Mouse (Mus musculus): ENCODE results near the gene Bpifa5. TPM values are rescaled to one million over a fixed set of nuclear protein-coding genes. Genes with fewer than 3 reads are reported as not detected.

The Bpifa5 gene
- polyA plus RNA-seq, 1 experiment from 2014 or later: not detected

GRCm38 (mm10) chr2:154211121-154211520, 48.7 kb downstream of the Bpifa5 start:
- Histone ChIP-seq H3K9ac (replicated peaks) (no peak overlapping the region), H3K4me1 (peaks cover 5% of the 10 kb centered on the region; the same call in 1 of the 2 replicates), H3K9me3 (replicated peaks) (no peaks in the 10 kb centered on the region), H3K4me2 (no peak overlapping the region), H3K4me3 (replicated peaks) (no peak overlapping the region), H3K36me3 (no peaks in the 10 kb centered on the region), H3K27me3 (replicated peaks) (no peaks in the 10 kb centered on the region), H3K27ac (replicated peaks) (no peak overlapping the region)
- peak; percentile 47; the same call in 1 of the 2 replicates for ATAC-seq (ENCODE audit: low FRiP score)
- 35% methylated on average over 1 of the region's 1 CpGs for WGBS

DNA sequence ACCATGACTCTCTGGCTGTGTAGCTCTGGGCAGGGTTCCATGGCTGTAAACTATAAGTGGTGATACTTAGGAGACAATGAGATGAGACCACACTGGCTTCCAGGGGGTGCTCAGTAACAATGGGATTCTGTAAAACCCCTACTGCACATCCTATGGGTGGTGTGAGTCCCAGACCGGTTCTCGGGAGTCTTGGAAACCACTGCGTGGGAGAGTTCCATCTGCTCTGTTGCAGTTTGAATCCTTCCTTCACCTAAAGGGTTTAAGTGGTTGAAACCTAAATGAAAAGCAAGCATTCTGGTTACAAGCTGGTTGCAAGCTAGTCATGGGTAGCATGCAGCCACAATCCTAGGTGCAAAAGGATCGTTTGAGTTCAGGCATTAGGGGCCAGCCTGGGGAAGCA, 49.5 kb downstream of the Bpifa5 start:
- no peak overlapping the region for H3K9ac ChIP-seq (replicated peaks)

DNA sequence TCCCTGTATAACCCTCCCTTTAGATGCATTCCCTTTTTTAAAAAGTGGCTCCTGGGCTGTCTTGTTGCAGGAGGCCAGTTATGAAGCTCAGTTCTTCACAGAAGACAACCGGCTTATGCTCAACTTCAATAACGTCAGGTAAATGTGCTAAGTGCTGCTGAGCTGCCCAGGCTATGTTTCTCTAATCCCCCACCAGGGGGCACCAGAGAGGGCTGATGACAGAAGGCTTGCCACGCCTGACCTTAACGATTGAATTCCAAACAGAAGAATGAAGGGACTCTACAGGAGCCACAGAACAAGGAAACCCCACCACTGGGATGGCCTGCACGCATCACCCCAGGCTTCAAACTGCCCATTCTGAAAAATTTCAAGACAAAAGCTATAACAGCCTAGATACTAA, 52.8 kb downstream of the Bpifa5 start:
- 17% methylated on average over 5 of the region's 5 CpGs for WGBS

More for the DNA sequence above, 49.5 kb downstream of the Bpifa5 start:
- Histone ChIP-seq H3K36me3 (no peaks in the 10 kb centered on the region), H3K27ac (replicated peaks) (no peak overlapping the region), H3K9me3 (replicated peaks) (no peaks in the 10 kb centered on the region), H3K4me1 (peaks cover 5% of the 10 kb centered on the region; the same call in 1 of the 2 replicates), H3K4me3 (replicated peaks) (no peak overlapping the region), H3K27me3 (replicated peaks) (no peaks in the 10 kb centered on the region), H3K4me2 (no peak overlapping the region)
- no peak for ATAC-seq (ENCODE audit: low FRiP score)
- 90% methylated on average over 4 of the region's 4 CpGs for whole genome bisulfite sequencing

More for the DNA sequence above, 52.8 kb downstream of the Bpifa5 start:
- H3K27ac ChIP-seq (replicated peaks): no peak overlapping the region
- H3K4me1 ChIP-seq: peaks cover 5% of the 10 kb centered on the region; the same call in 1 of the 2 replicates
- H3K36me3 ChIP-seq: no peaks in the 10 kb centered on the region
- H3K9ac ChIP-seq (replicated peaks): no peak overlapping the region
- H3K4me2 ChIP-seq: no peak overlapping the region
- no peaks in the 10 kb centered on the region for H3K27me3 ChIP-seq (replicated peaks)
- no peak overlapping the region for H3K4me3 ChIP-seq (replicated peaks)
- ATAC-seq (ENCODE audit: low FRiP score): no peak
- no peaks in the 10 kb centered on the region for H3K9me3 ChIP-seq (replicated peaks)

Other genes with a start within 250 kb of the Bpifa5 start
- not detected in 2 replicates for gene Bpifb3, start 244.4 kb upstream of the Bpifa5 start, polyA plus RNA-seq (2015; fragmentation: Nextera tagmentation; extraction: Ambion mirVana)
- not detected in 2 replicates for gene Bpifb4, start 224.4 kb upstream of the Bpifa5 start, polyA plus RNA-seq (2015; fragmentation: Nextera tagmentation; extraction: Ambion mirVana)
- gene Bpifa6, start 187.7 kb upstream of the Bpifa5 start, polyA plus RNA-seq (2015; fragmentation: Nextera tagmentation; extraction: Ambion mirVana): not detected in 2 replicates
- not detected in 2 replicates for gene Bpifa2, start 154.3 kb upstream of the Bpifa5 start, polyA plus RNA-seq (2015; fragmentation: Nextera tagmentation; extraction: Ambion mirVana)
- gene Bpifa3, start 32.3 kb upstream of the Bpifa5 start, polyA plus RNA-seq (2015; fragmentation: Nextera tagmentation; extraction: Ambion mirVana): not detected in 2 replicates
- gene Bpifa1, start 19.7 kb upstream of the Bpifa5 start, polyA plus RNA-seq (2015; fragmentation: Nextera tagmentation; extraction: Ambion mirVana): 51.3 TPM in 1 of 2 replicates, not detected in the other
- gene Bpifb1, start 28.2 kb downstream of the Bpifa5 start, polyA plus RNA-seq (2015; fragmentation: Nextera tagmentation; extraction: Ambion mirVana): 0.24 TPM in 1 of 2 replicates, not detected in the other
- gene Bpifb5, start 61.1 kb downstream of the Bpifa5 start, polyA plus RNA-seq (2015; fragmentation: Nextera tagmentation; extraction: Ambion mirVana): 0.27 and 0.32 TPM in 2 replicates
- not detected in 2 replicates for gene Bpifb9a, start 95.2 kb downstream of the Bpifa5 start, polyA plus RNA-seq (2015; fragmentation: Nextera tagmentation; extraction: Ambion mirVana)
- gene Bpifb9b, start 144.6 kb downstream of the Bpifa5 start, polyA plus RNA-seq (2015; fragmentation: Nextera tagmentation; extraction: Ambion mirVana): not detected in 2 replicates
- gene Cdk5rap1, start 210.4 kb downstream of the Bpifa5 start, polyA plus RNA-seq (2015; fragmentation: Nextera tagmentation; extraction: Ambion mirVana): 13.7 and 13.8 TPM in 2 replicates
- 12.1 and 12.7 TPM in 2 replicates for gene Snta1, start 245.5 kb downstream of the Bpifa5 start, polyA plus RNA-seq (2015; fragmentation: Nextera tagmentation; extraction: Ambion mirVana)

All from neural tube, embryonic 15.5 days (tissue).